Mouse (Mus musculus) liver, embryonic 15.5 days (tissue): ENCODE data around the gene Actl7b. TPM values are rescaled to one million over a fixed set of nuclear protein-coding genes. Genes with fewer than 3 reads are reported as not detected.
A peak's percentile ranks its signal among the peaks of the same experiment; 100 is the strongest.

Experiments used
- ATAC-seq: fragments of 200-750 bp; cut with Nextera tagmentation; 2 replicates; pipeline ENCODE4 v1.8.0; 2017; ENCODE audit warnings: moderate number of reproducible peaks, mild to moderate bottlenecking, moderate library complexity; ENCODE audit not compliant: insufficient read depth
- H3K27ac ChIP-seq: fragments of 300-500 bp; sonication (generic); replicated peaks from 2 replicates; pipeline ENCODE4 v1.5.1; 2015; ENCODE audit warnings: mild to moderate bottlenecking, inconsistent platforms
- H3K27me3 ChIP-seq: fragments of 300-500 bp; sonication (generic); 2 replicates; pipeline ENCODE4 v1.6.1; 2015; ENCODE audit warnings: mild to moderate bottlenecking, inconsistent platforms
- H3K36me3 ChIP-seq: fragments of 300-500 bp; sonication (generic); replicated peaks from 2 replicates; pipeline ENCODE4 v1.6.1; 2015; ENCODE audit warnings: moderate library complexity, mild to moderate bottlenecking, inconsistent platforms
- H3K4me1 ChIP-seq: fragments of 300-500 bp; sonication (generic); replicated peaks from 2 replicates; pipeline ENCODE4 v1.6.1; 2015; ENCODE audit warnings: inconsistent platforms
- H3K4me2 ChIP-seq: fragments of 300-500 bp; sonication (generic); 2 replicates; pipeline ENCODE4 v1.6.1; 2015; ENCODE audit warnings: moderate library complexity, mild to moderate bottlenecking, inconsistent platforms
- H3K4me3 ChIP-seq: fragments of 300-500 bp; sonication (generic); replicated peaks from 2 replicates; pipeline ENCODE4 v1.5.1; 2015; ENCODE audit warnings: mild to moderate bottlenecking, inconsistent platforms
- H3K9ac ChIP-seq: fragments of 300-500 bp; sonication (generic); 2 replicates; pipeline ENCODE4 v1.6.1; 2015; ENCODE audit warnings: moderate library complexity, mild to moderate bottlenecking, inconsistent platforms
- H3K9me3 ChIP-seq: fragments of 300-500 bp; sonication (generic); replicated peaks from 2 replicates; pipeline ENCODE4 v1.6.1; 2016; ENCODE audit warnings: inconsistent platforms
- WGBS: fragments of 180-500 bp; shearing (Covaris S2); methylation state at CpG from one replicate; pipeline ENCODE4 v1.1.7; 2015; ENCODE audit warnings: mixed read lengths; ENCODE audit not compliant: insufficient replicate concordance; 5-methylcytosine and 5-hydroxymethylcytosine counted together
- polyA plus RNA-seq: library from polyadenylated mRNA; unstranded; fragments of >200 nt; fragmentation: Nextera tagmentation; extraction: Ambion mirVana; gene quantifications from 2 replicates; pipeline ENCODE4 v1.2.1, GENCODE M21; 2015

Actl7b gene
- polyA plus RNA-seq, 1 experiment from 2014 or later: not detected

- H3K36me3 ChIP-seq: no peaks in the 10 kb centered on the region
- H3K4me3 ChIP-seq: no peak overlapping the region
- no peak overlapping the region for H3K9ac ChIP-seq
- no peak overlapping the region for H3K27ac ChIP-seq
- H3K9me3 ChIP-seq: no peaks in the 10 kb centered on the region
- peak overlapping the region; percentile 6; the same call in 1 of the 2 replicates for H3K4me2 ChIP-seq
- no peak for ATAC-seq
- 29% methylated on average over 10 of the region's 10 CpGs for WGBS
- H3K27me3 ChIP-seq: no peaks in the 10 kb centered on the region
- no peaks in the 10 kb centered on the region for H3K4me1 ChIP-seq
Observed at GRCm38 (mm10) chr4:56702234-56702633, 39.0 kb downstream of the Actl7b start.

- Histone ChIP-seq H3K36me3 (no peaks in the 10 kb centered on the region), H3K9me3 (no peaks in the 10 kb centered on the region), H3K4me3 (no peak overlapping the region), H3K27me3 (no peaks in the 10 kb centered on the region), H3K4me2 (no peak overlapping the region), H3K9ac (no peak overlapping the region), H3K4me1 (no peaks in the 10 kb centered on the region), H3K27ac (no peak overlapping the region)
- no peak for ATAC-seq
- WGBS: 16% methylated on average over 5 of the region's 5 CpGs
Observed at GRCm38 (mm10) chr4:56698671-56699070, 42.6 kb downstream of the Actl7b start.

DNA sequence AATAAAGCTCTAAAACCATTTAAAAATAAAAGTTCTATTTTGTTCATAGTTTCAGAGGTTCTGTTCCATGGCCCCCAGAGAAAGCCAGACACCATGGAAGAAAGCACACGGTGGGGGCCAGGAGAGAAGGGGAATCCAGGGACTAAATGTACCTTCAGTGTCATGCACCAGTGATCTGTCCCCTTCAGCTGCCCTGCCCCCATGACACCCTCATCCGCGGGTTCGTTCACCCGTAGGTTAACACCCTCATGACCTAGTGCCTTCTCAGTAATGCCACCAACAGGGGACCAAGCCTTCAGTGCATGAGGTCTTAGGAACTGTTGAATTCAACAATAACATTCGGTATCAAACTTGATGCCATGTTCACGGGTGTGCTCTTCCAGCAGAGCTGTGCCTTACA lies 44.8 kb downstream of the Actl7b start:
- WGBS: 74% methylated on average over 7 of the region's 7 CpGs
- Histone ChIP-seq H3K4me1 (no peaks in the 10 kb centered on the region), H3K27ac (no peak overlapping the region), H3K4me2 (no peak overlapping the region), H3K9me3 (no peaks in the 10 kb centered on the region), H3K4me3 (no peak overlapping the region), H3K9ac (no peak overlapping the region), H3K27me3 (no peaks in the 10 kb centered on the region), H3K36me3 (no peaks in the 10 kb centered on the region)
- ATAC-seq: no peak

Other genes starting within 250 kb of the Actl7b start
- gene Gm26657, start 1.4 kb downstream of the Actl7b start, polyA plus RNA-seq: not detected in 2 replicates
- not detected in 2 replicates for gene Actl7a, start 2.0 kb upstream of the Actl7b start, polyA plus RNA-seq
- gene Elp1, start 60.9 kb upstream of the Actl7b start, polyA plus RNA-seq: 11.6 TPM in 2 replicates
- gene Fam206a, start 60.9 kb upstream of the Actl7b start, polyA plus RNA-seq: 4.1 and 4.8 TPM in 2 replicates
- 6.7 and 8.0 TPM in 2 replicates for gene Ctnnal1, start 123.7 kb upstream of the Actl7b start, polyA plus RNA-seq
- gene Tmem245, start 206.0 kb upstream of the Actl7b start, polyA plus RNA-seq: 2.8 and 3.1 TPM in 2 replicates
- 0.05 and 0.07 TPM in 2 replicates for gene Frrs1l, start 248.9 kb upstream of the Actl7b start, polyA plus RNA-seq